Mouse (Mus musculus) CH12.LX (cell line): ENCODE results near the gene Pla2g1b. TPM values are rescaled to one million over a fixed set of nuclear protein-coding genes. Genes with fewer than 3 reads are reported as not detected.

Experiments used
- DNase-seq: peaks from one replicate; pipeline ENCODE4 v3.0.0-alpha.2; 2013; ENCODE audit errors: extremely low read depth
- H3K27ac ChIP-seq: 2 replicates; pipeline ENCODE4 v1.5.1; 2012; ENCODE audit warnings: low read depth, mild to moderate bottlenecking, control low read depth, moderate library complexity; ENCODE audit not compliant: insufficient read depth
- H3K27me3 ChIP-seq: replicated peaks from 2 replicates; pipeline ENCODE3; 2012; ENCODE audit warnings: inconsistent platforms
- H3K36me3 ChIP-seq, 2 experiments: replicated peaks in 1 of 2; 2 replicates each; pipeline versions ENCODE3 to v1.6.1; 2012; ENCODE audit warnings: inconsistent platforms in 1 of 2, low read length in 1 of 2, mild to moderate bottlenecking in 1 of 2, mixed read lengths in 1 of 2, moderate library complexity in 1 of 2; ENCODE audit not compliant: control insufficient read depth in 1 of 2, insufficient read depth in 1 of 2
- H3K4me1 ChIP-seq, 2 experiments: 2 replicates each; pipeline ENCODE4 v1.6.1; 2012; ENCODE audit warnings: inconsistent platforms in 1 of 2, moderate library complexity in 1 of 2; ENCODE audit not compliant: insufficient read depth in 2 of 2, control insufficient read depth in 1 of 2
- H3K4me2 ChIP-seq: 2 replicates; pipeline ENCODE4 v1.6.1; 2012; ENCODE audit warnings: low read depth, mild to moderate bottlenecking, control low read depth; ENCODE audit not compliant: poor library complexity, insufficient read depth, severe bottlenecking
- H3K4me3 ChIP-seq, 3 experiments: fragments of 150-350 bp in 1 of 3; sonication (generic) in 1 of 3; replicated peaks in 1 of 3; 2 replicates each; pipeline versions ENCODE3 to v1.5.1; 2011 to 2012; ENCODE audit warnings: low read depth in 2 of 3, low read length in 2 of 3, mild to moderate bottlenecking in 2 of 3, moderate library complexity in 2 of 3, control low read depth in 1 of 3, improper control_type of control experiment in 1 of 3, inconsistent platforms in 1 of 3, mixed read lengths in 1 of 3; ENCODE audit not compliant: poor library complexity in 1 of 3
- H3K79me2 ChIP-seq: replicated peaks from 2 replicates; pipeline ENCODE4 v1.6.1; 2012; ENCODE audit warnings: mild to moderate bottlenecking, moderate library complexity; ENCODE audit not compliant: control insufficient read depth, poor library complexity, insufficient read depth, severe bottlenecking; ENCODE audit errors: extremely low read depth
- H3K9ac ChIP-seq: 2 replicates; pipeline ENCODE4 v1.6.1; 2012; ENCODE audit warnings: low read depth, mild to moderate bottlenecking, control low read depth, moderate library complexity; ENCODE audit not compliant: insufficient read depth
- H3K9me3 ChIP-seq: replicated peaks from 2 replicates; pipeline ENCODE3; 2012; ENCODE audit warnings: low read length, inconsistent platforms, mixed read lengths
- CHD1 ChIP-seq: IDR thresholded peaks from 2 replicates; pipeline ENCODE4 v1.6.1; 2012; ENCODE audit warnings: low read depth, low read length, improper control_type of control experiment, inconsistent platforms
- CTCF ChIP-seq, 2 experiments: IDR thresholded peaks in 1 of 2; conservative IDR thresholded peaks in 1 of 2; 2 replicates each; pipeline ENCODE4 v1.5.1; 2011 to 2012; ENCODE audit warnings: low read depth in 2 of 2, low read length in 2 of 2, improper control_type of control experiment in 1 of 2, inconsistent platforms in 1 of 2, mild to moderate bottlenecking in 1 of 2, moderate library complexity in 1 of 2
- ELF1 ChIP-seq: IDR thresholded peaks from 2 replicates; pipeline ENCODE4 v1.6.1; 2014; ENCODE audit warnings: low read depth, mild to moderate bottlenecking, inconsistent platforms, low read length, improper control_type of control experiment
- ETS1 ChIP-seq: conservative IDR thresholded peaks from 2 replicates; pipeline ENCODE4 v1.6.1; 2012; ENCODE audit warnings: low read depth, mild to moderate bottlenecking, inconsistent platforms, low read length, improper control_type of control experiment, moderate library complexity
- GABPA ChIP-seq: IDR thresholded peaks from 2 replicates; pipeline ENCODE4 v1.6.1; 2012; ENCODE audit warnings: low read depth, low read length, improper control_type of control experiment, inconsistent platforms; ENCODE audit not compliant: insufficient replicate concordance
- MAFK ChIP-seq: IDR thresholded peaks from 2 replicates; pipeline ENCODE4 v1.6.1; 2011; ENCODE audit warnings: low read length, improper control_type of control experiment; ENCODE audit not compliant: insufficient replicate concordance
- MAX ChIP-seq: IDR thresholded peaks from 2 replicates; pipeline ENCODE4 v1.6.1; 2011; ENCODE audit warnings: low read length, improper control_type of control experiment
- NRF1 ChIP-seq: IDR thresholded peaks from 2 replicates; pipeline ENCODE4 v1.6.1; 2014; ENCODE audit warnings: low read depth, mild to moderate bottlenecking, inconsistent platforms, low read length, improper control_type of control experiment, moderate library complexity
- PAX5 ChIP-seq: IDR thresholded peaks from 2 replicates; pipeline ENCODE4 v1.6.1; 2012; ENCODE audit warnings: low read length, inconsistent platforms, mixed read lengths
- POLR2A ChIP-seq: IDR thresholded peaks from 2 replicates; pipeline ENCODE4 v1.6.1; 2011; ENCODE audit warnings: low read depth, mild to moderate bottlenecking, improper control_type of control experiment, low read length
- POLR2AphosphoS2 ChIP-seq: IDR thresholded peaks from 2 replicates; pipeline ENCODE4 v1.6.1; 2011; ENCODE audit warnings: low read depth, low read length, improper control_type of control experiment
- RCOR1 ChIP-seq: conservative IDR thresholded peaks from 2 replicates; pipeline ENCODE4 v1.6.1; 2012; ENCODE audit warnings: low read depth, mild to moderate bottlenecking, inconsistent platforms, low read length, improper control_type of control experiment
- SIN3A ChIP-seq: IDR thresholded peaks from 2 replicates; pipeline ENCODE4 v1.6.1; 2012; ENCODE audit warnings: low read length, improper control_type of control experiment, inconsistent platforms
- SMC3 ChIP-seq: IDR thresholded peaks from 2 replicates; pipeline ENCODE4 v1.6.1; 2011; ENCODE audit warnings: low read depth, low read length, improper control_type of control experiment
- TBP ChIP-seq: conservative IDR thresholded peaks from 2 replicates; pipeline ENCODE4 v1.6.1; 2011; ENCODE audit warnings: low read depth, low read length, improper control_type of control experiment
- TCF12 ChIP-seq: IDR thresholded peaks from 2 replicates; pipeline ENCODE4 v1.6.1; 2014; ENCODE audit warnings: low read depth, mild to moderate bottlenecking, inconsistent platforms, low read length, improper control_type of control experiment
- UBTF ChIP-seq: IDR thresholded peaks from 2 replicates; pipeline ENCODE4 v1.6.1; 2012; ENCODE audit warnings: low read depth, mild to moderate bottlenecking, inconsistent platforms, low read length, improper control_type of control experiment, moderate library complexity
- USF1 ChIP-seq: IDR thresholded peaks from 2 replicates; pipeline ENCODE4 v1.6.1; 2014; ENCODE audit warnings: low read depth, mild to moderate bottlenecking, inconsistent platforms, low read length, improper control_type of control experiment
- ZKSCAN1 ChIP-seq: IDR thresholded peaks from 2 replicates; pipeline ENCODE4 v1.6.1; 2012; ENCODE audit warnings: low read depth, inconsistent platforms, low read length, improper control_type of control experiment, borderline replicate concordance
- ZNF384 ChIP-seq: IDR thresholded peaks from 2 replicates; pipeline ENCODE4 v1.6.1; 2012; ENCODE audit warnings: low read depth, low read length, improper control_type of control experiment, inconsistent platforms
- dilution Hi-C: fragments of 300-500 bp; cut with MboI; formaldehyde crosslinking; loops from 2 replicates; pipeline ENCODE4 v1.14.3; 2020; ENCODE audit warnings: low sequenced_read_pairs; ENCODE audit not compliant: extremely low pct_unique_long_range_greater_than_20kb, extremely low pct_ligation_motif_present
- in situ Hi-C: fragments of 300-500 bp; cut with MboI; formaldehyde crosslinking; loops from 3 replicates; pipeline ENCODE4 v1.14.3; 2019; ENCODE audit warnings: low sequenced_read_pairs, low pct_ligation_motif_present, low pct_unique_long_range_greater_than_20kb, mixed read lengths
- polyA plus RNA-seq: library from polyadenylated mRNA; unstranded; fragments of >175 nt; gene quantifications from 2 replicates; pipeline ENCODE4 v1.2.1, GENCODE M21; 2012; ENCODE audit warnings: low read depth; ENCODE audit not compliant: insufficient read length
- total RNA-seq, 2 experiments: library from RNA; depleted of rRNA; stranded (reverse); fragments of 300-350 nt in 1 of 2; fragments of >200 nt in 1 of 2; gene quantifications; 2 replicates each; pipeline ENCODE4 v1.2.3; 2012 to 2014

Gene Pla2g1b
- total and polyA plus RNA-seq, 3 experiments = not detected

- H3K9ac ChIP-seq = no peak overlapping the region
- in situ Hi-C loops (no loop called here), dilution Hi-C loops (no loop called here)
- H3K9me3 ChIP-seq = no peaks in the 10 kb centered on the region
- no peaks in the 10 kb centered on the region for H3K27me3 ChIP-seq
- no peak overlapping the region for H3K4me2 ChIP-seq
- no peak overlapping the region for H3K27ac ChIP-seq
- H3K4me1 ChIP-seq = peaks cover 7 to 51% of the 10 kb centered on the region in 2 experiments
- DNase-seq = no peak
- TF ChIP-seq PAX5 = no peak
- no peak for TF ChIP-seq SMC3
- TF ChIP-seq NRF1 = no peak
- no peak for TF ChIP-seq ETS1
- TF ChIP-seq POLR2AphosphoS2 = no peak
- TF ChIP-seq MAX = no peak
- TF ChIP-seq MAFK = no peak
- TF ChIP-seq ELF1 = no peak
- TF ChIP-seq TBP = no peak
- H3K4me3 ChIP-seq = no peak overlapping the region
- H3K36me3 ChIP-seq = peaks cover 0 to 14% of the 10 kb centered on the region in 2 experiments
- no peaks in the 10 kb centered on the region for H3K79me2 ChIP-seq
Observed at GRCm38 (mm10) chr5:115437242-115437944, 28.7 kb upstream of the Pla2g1b start.

GRCm38 (mm10) chr5:115437945-115438315 lies 28.1 kb upstream of the Pla2g1b start:
- no peaks in the 10 kb centered on the region for H3K79me2 ChIP-seq
- H3K4me1 ChIP-seq = peaks cover 7 to 49% of the 10 kb centered on the region in 2 experiments
- no peaks in the 10 kb centered on the region for H3K27me3 ChIP-seq
- DNase-seq = no peak
- dilution Hi-C loops (no loop called here), in situ Hi-C loops (no loop called here)
- H3K27ac ChIP-seq = no peak overlapping the region
- no peak overlapping the region for H3K4me2 ChIP-seq
- H3K4me3 ChIP-seq = no peak overlapping the region
- TF ChIP-seq MAFK (no peak), SMC3 (no peak), USF1 (no peak), ZNF384 (no peak), RCOR1 (no peak), GABPA (no peak), POLR2A (no peak), CTCF (conservative IDR thresholded peaks at IDR 0.05 in 1 of 2, IDR thresholded peaks at IDR 0.05 in 1 of 2; ENCODE audit: low read depth in 2 of 2, low read length in 2 of 2) (no peak), ZKSCAN1 (no peak), CHD1 (no peak), TBP (no peak), TCF12 (no peak), MAX (no peak), SIN3A (no peak), ETS1 (no peak), UBTF (no peak), NRF1 (no peak)
- peaks cover 0 to 14% of the 10 kb centered on the region in 2 experiments for H3K36me3 ChIP-seq
- H3K9ac ChIP-seq = no peak overlapping the region
- no peaks in the 10 kb centered on the region for H3K9me3 ChIP-seq
